Mouse (Mus musculus) heart, postnatal 25 days (tissue): Measurements from ENCODE around the gene Fxyd6. TPM values are rescaled to one million over a fixed set of nuclear protein-coding genes. Genes with fewer than 3 reads are reported as not detected.

Experiments
- DNase-seq: peaks from one replicate; pipeline ENCODE4 v3.0.0; 2022; ENCODE audit warnings: low spot score
- intact Hi-C: fragments of 180-260 bp; cut with DNase I; formaldehyde crosslinking; loops from one replicate; pipeline ENCODE4 v1.15.1; 2025
- total RNA-seq, 2 experiments: library from RNA; stranded (reverse); gene quantifications; 2 replicates each; pipeline ENCODE4 v1.2.3; 2021

The Fxyd6 gene
- total RNA-seq, result 10 to 100 TPM; 16.2 to 17.2 TPM

DNA sequence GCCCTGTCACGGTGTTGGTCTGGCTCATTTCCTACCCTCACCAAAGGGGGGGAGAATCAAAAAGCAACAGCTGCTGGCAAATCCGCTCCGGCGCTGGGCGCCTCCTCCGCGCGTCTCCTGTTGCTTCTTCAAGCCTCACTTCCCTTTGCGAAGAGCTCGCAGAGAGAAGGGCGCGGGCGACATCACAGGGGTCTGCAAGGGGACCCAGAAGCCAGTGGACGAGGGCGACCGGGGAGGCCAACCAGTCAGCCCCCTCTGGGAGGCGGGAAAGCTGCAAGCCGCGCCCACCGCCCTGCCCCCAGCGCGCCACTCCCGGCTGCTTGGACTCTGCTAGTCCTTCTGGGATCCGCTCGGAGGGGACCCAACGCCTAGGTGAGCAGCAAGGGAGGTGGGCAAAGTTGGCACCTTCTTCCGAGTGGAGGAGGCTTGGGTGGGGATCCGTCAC is at the start of gene Fxyd6:
TSS of gene Fxyd6 (plus strand) at position 69 of the 445 bp plus-strand sequence.
- intact Hi-C loops, result no loop called here
- DNase-seq, result peak; percentile 45

GRCm38 (mm10) chr9:45321465-45321864 is 48.5 kb upstream of the Fxyd6 start:
- intact Hi-C loops, result no loop called here
- no peak for DNase-seq

DNA sequence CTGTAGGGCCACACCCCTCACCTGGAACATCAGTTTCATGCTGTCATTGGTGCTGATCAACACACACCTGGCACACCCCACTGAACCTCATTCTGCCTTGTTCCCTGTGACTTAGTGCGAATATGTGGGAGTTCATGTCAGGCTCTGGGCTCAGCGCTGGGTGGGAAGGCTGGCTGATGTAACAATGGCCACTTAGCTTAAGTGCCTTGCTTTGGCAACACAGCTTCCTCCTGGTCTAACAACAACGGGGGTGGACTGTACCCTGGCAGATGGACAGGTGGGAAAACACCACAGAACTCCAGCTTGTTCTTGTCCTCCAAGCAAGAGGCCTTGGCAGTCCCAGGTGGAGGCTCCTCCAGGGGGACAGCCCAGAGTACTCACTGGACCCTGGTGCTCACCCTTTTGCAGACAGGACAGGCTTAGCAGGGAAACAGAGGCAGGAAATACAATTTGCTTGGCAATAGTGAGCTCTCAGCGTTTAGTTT is 48.0 kb upstream of the Fxyd6 start:
- DNase-seq, result no peak

DNA sequence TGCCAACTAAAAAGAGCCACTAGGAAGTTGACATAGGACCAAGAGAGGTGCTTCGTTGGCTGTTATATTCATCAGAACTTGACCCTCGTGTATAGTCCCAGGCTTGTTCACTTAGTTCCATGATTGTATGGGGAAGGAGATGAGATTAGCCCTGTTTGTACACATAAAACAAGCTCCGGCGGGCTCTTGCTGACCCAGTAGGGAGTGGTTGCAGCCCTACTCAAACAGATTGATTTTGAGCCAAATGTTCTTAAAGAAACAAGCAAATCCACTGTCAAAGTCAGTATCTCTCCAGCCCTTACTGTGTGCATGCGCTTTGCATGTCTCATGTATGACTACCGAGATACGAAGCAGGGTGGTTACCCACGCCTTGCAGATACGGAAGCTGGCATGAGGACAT is 43.6 kb upstream of the Fxyd6 start:
- intact Hi-C loops, result no loop called here
- no peak for DNase-seq

More for the DNA sequence above, 48.0 kb upstream of the Fxyd6 start:
- intact Hi-C loops, result no loop called here

DNA sequence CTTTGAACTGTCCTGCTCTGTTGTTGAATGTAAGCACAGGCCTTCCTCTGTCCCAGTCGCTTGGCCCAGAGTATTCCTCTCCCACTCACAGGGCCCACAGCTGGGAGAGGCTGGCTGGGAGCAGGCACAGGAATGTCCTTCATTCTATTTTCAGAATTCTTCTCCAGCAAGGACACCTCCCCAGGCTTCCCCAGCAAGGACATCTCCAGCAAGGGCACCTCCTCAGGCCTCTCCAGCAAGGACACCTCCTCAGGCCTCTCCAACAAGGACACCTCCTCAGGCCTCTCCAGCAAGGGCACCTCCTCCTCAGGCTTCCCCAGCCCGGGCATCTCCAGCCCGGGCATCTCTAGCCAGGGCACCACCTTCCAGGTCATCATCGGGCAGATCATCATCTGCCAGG is 41.7 kb upstream of the Fxyd6 start:
- intact Hi-C loops, result no loop called here
- no peak for DNase-seq

- DNase-seq, result no peak
- intact Hi-C loops, result no loop called here
Measured at GRCm38 (mm10) chr9:45329577-45329976, 40.4 kb upstream of the Fxyd6 start.

DNA sequence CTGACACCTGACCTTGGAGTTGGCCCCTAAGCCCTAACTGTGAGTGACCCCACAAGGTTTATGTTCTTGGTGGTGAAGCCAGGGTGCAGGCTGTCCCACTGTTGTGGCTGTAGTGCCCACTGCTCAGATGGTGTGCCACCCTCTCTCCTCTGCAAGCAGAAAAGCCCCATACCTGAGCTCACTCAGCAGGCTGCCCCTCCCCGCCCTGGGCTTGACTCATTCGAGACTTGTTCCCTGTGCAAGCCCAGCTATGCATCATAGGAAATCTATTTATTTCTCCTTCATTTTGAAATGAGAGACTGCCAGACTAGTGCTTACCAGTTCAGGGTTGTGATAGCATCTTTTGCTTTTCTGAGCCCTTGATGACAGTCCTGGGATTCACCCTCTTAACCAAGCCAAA is 32.6 kb upstream of the Fxyd6 start:
- no peak for DNase-seq
- intact Hi-C loops, result no loop called here

DNA sequence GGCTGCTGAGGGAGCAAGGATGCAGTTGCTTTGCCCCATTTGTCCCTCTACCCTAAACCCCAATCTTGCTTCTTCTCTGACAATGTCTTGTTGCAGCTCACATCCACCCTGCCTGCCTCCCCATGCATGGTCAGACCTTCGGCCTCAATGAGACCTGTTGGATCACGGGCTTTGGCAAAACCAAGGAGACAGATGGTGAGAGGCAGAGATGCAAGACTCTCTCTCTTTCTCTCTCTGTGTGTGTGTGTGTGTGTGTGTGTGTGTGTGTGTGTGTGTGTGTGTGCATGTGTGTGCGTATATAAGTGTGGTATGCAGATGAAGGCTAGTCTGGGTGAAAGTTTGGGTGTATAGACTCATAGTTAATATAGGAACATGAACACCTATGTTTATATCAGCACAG is 26.9 kb upstream of the Fxyd6 start:
- no peak for DNase-seq
- intact Hi-C loops, result no loop called here

- DNase-seq, result no peak
- intact Hi-C loops, result loop anchor here (1.0 to 2.0 kb wide), 2 partner anchors 43 to 45 kb away; no protein-coding TSS in a partner anchor
Measured at GRCm38 (mm10) chr9:45345516-45345915, 24.5 kb upstream of the Fxyd6 start.

- no peak for DNase-seq
- intact Hi-C loops, result no loop called here
Measured at GRCm38 (mm10) chr9:45346276-45346675, 23.7 kb upstream of the Fxyd6 start.

- no peak for DNase-seq
- intact Hi-C loops, result no loop called here
Measured at GRCm38 (mm10) chr9:45348560-45348959, 21.4 kb upstream of the Fxyd6 start.

DNA sequence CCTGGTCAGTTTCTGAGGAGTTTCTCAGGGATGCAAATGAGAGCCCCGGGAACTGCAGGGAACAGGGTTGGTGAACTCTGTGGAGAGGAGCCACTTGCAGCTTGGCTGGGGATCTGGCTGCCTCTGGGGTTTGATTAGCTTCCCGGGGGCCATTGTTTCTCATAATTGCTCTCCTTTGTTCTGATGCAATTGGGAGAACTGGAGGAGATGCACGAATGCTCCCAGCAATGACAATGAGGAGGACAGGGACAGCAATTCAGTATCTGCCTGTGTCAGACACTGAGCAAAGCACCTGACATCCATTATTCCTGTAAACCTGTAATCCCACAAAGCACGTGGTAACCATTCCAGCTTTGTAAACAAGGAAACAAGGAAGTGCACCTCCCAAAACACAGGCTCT is 20.8 kb upstream of the Fxyd6 start:
- no peak for DNase-seq
- intact Hi-C loops, result no loop called here

DNA sequence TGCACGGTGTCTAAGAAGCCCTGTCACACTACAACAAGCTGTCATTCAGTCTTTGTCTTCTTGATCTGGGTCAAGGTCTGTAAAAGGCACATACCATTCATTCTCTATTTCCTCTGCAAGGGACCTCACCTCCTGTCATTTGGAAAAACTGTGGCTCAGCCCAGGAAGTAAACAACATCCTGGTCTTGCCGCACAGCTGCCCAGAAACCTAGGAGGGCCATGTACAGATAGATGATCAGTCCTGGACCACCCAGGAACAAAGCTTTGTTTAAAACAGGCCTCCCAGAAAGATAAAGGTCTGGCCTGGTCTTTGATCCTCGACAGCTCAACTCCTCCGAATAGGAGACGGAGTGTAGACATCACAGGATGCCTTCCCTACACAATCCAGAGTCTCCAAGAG is 20.1 kb upstream of the Fxyd6 start:
- DNase-seq, result no peak
- intact Hi-C loops, result no loop called here

DNA sequence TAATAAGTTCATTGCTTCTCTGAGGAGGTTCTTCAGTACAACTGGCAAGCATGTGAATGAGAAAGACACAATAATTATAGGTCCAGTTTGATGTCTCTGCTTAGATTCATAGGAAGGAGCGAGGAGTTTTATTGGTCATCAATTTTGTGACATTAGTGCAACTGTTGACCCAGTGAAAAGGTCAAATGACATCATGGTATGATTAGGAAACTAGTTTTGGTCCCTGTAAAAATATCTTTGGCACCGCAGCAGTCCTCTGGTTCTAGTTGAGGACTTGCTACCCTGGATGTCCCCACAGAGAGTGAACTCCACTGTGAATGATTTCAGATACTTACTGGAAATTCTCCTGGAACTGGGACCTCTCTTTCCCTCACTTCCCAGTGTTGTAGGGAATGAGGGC is 14.8 kb upstream of the Fxyd6 start:
- no peak for DNase-seq
- intact Hi-C loops, result no loop called here

GRCm38 (mm10) chr9:45358356-45358755 is 11.6 kb upstream of the Fxyd6 start:
- intact Hi-C loops, result no loop called here
- DNase-seq, result no peak

DNA sequence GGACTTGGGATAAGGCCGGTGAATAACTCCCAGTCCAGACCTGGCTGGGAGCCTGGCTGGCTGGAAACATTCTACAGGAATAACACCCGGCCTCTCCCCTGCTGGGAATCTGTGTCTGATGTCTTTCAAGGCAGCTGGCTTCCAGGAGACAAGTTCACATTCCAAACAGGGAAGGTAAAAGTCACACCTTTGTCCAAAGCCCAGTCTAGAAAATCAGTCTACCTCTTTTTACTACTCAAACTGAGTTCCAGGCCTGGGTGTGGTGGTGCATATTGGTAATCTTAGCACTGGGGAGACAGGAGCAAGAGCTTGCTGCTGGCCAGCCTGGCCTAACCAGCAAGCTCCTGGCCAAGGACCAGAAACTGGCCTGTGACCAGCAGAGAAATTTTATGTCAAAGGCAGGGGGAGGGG is 7.9 kb upstream of the Fxyd6 start:
- intact Hi-C loops, result no loop called here
- no peak for DNase-seq

DNA sequence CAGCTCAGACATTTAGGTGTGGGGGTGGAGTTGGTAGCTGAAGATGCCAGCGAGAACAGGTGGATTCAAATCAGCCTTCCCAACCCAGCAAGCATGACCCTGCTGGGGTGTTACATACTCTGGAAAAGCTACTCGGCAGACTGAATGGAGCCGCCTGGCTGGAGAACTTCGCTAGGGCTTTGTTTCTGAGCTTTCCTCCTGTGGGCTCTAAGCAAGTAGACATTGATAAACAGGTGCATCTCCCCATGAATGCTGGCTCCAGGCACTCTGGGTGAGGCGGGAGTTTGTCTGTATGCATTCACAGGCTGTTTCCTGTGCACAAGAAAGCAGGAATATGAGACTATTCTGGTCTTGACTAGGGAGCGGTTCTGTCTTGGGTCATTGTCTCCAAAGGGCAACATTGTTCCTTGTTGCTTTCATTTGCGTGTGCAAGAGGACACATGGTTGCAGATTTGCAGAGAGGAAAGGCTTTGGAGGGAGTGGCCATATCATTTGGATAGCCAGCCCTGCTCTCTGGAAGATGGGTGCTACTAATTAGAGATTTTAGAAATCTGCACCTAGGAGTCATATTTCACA is 6.3 kb upstream of the Fxyd6 start:
- intact Hi-C loops, result no loop called here
- DNase-seq, result no peak

- intact Hi-C loops, result loop anchor here (2.0 kb wide), 1 partner anchor 17 kb away; no protein-coding TSS in a partner anchor
- DNase-seq, result no peak
Measured at GRCm38 (mm10) chr9:45367716-45368115, 2.3 kb upstream of the Fxyd6 start.

- intact Hi-C loops, result loop anchor here (2.0 kb wide), 1 partner anchor 16 kb away; no protein-coding TSS in a partner anchor
- peak; percentile 12 for DNase-seq
Measured at GRCm38 (mm10) chr9:45368341-45368901, 1.6 kb upstream of the Fxyd6 start.

DNA sequence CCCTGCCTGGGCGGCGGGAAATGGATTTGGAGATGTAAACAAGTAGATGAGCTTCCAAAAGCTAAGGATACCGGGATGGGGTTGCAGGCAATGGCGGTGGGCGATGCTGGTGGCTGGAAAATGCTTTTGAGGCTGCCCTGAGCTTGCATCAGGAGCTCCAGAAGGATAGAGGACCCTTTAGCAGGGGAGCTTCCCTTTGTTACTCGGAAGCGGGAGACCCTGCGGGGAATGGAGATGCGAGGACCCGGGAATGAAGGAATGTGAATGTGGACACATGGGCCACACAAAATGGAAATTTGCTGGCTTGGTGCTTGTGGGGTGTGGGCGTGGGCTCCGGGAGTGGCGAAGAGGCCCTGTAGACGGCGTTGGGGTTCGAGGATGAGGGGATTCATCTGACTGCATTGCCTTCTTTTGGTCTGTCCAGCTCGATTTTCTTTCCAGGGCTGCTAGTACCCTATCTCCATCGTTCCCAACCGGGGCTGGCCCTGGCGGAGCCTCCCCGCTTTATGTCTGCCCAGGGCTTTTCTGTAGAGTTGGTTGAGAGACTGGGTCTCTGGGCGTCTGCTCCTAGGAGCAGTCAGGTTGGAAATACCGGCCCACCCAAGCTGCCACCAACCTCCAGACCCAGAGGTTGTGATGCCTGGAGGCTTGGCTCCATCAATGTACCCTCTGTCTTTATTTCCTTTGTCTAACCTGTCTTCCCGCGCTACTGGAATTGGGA is 791 bp downstream of the Fxyd6 start:
- DNase-seq, result no peak

DNA sequence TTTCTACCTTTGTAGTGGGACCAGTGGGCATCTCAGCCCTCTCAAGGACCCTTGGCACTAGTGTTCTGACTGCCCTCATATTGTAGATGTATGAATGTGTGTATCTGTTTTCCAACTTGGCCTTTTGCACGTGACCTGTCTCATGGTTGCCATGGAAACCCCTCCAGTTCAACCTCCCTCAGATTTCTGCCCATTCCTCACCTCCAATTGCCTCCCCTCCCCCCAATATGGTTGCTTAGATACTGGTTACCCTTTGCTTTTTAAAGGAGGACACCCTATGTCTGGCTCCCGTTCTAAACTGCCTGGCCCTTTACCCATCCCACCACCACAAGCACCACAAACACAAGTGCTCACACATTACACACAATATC is 1.3 kb downstream of the Fxyd6 start:
- intact Hi-C loops, result no loop called here

More for the DNA sequence above, 791 bp downstream of the Fxyd6 start:
- intact Hi-C loops, result no loop called here

More for the DNA sequence above, 1.3 kb downstream of the Fxyd6 start:
- DNase-seq, result no peak
